Mouse (Mus musculus) lung, postnatal 0 days (tissue): ENCODE measurements around the gene Gm20388. TPM values are rescaled to one million over a fixed set of nuclear protein-coding genes. Genes with fewer than 3 reads are reported as not detected.

Source experiments
- ATAC-seq: fragments of 200-750 bp; cut with Nextera tagmentation; 2 replicates; pipeline ENCODE4 v1.8.0; 2017; ENCODE audit warnings: moderate library complexity
- DNase-seq: peaks from one replicate; pipeline ENCODE4 v3.0.0-alpha.2; 2016; ENCODE audit warnings: low spot score
- H3K27ac ChIP-seq: fragments of 300-500 bp; sonication (generic); 2 replicates; pipeline ENCODE4 v1.5.1; 2014; ENCODE audit warnings: antibody characterized with exemption, mild to moderate bottlenecking, low read length, mixed read lengths
- H3K27me3 ChIP-seq: fragments of 300-500 bp; sonication (generic); replicated peaks from 2 replicates; pipeline ENCODE4 v1.6.1; 2014; ENCODE audit warnings: low read length, mixed read lengths; ENCODE audit not compliant: insufficient read depth
- H3K36me3 ChIP-seq: fragments of 300-500 bp; sonication (generic); 2 replicates; pipeline ENCODE4 v1.6.1; 2014; ENCODE audit warnings: low read length, mixed read lengths; ENCODE audit not compliant: insufficient read depth
- H3K4me1 ChIP-seq: fragments of 300-500 bp; sonication (generic); 2 replicates; pipeline ENCODE4 v1.6.1; 2014; ENCODE audit warnings: antibody characterized with exemption, low read depth, low read length, mixed read lengths; ENCODE audit not compliant: insufficient read depth
- H3K4me2 ChIP-seq: fragments of 300-500 bp; sonication (generic); replicated peaks from 2 replicates; pipeline ENCODE4 v1.6.1; 2014; ENCODE audit warnings: low read depth, mild to moderate bottlenecking, low read length, moderate library complexity, mixed read lengths
- H3K4me3 ChIP-seq: fragments of 300-500 bp; sonication (generic); 2 replicates; pipeline ENCODE4 v1.5.1; 2014; ENCODE audit warnings: low read depth, low read length
- H3K9ac ChIP-seq: fragments of 300-500 bp; sonication (generic); replicated peaks from 2 replicates; pipeline ENCODE4 v1.6.1; 2014; ENCODE audit warnings: low read depth, mild to moderate bottlenecking
- H3K9me3 ChIP-seq: fragments of 300-500 bp; sonication (generic); 2 replicates; pipeline ENCODE4 v1.6.1; 2016; ENCODE audit warnings: low read length, mixed read lengths
- CTCF ChIP-seq: IDR thresholded peaks from 2 replicates; pipeline ENCODE4 v1.5.1; 2016; ENCODE audit warnings: antibody characterized with exemption, mild to moderate bottlenecking
- EP300 ChIP-seq: IDR thresholded peaks from 2 replicates; pipeline ENCODE4 v1.6.1; 2016; ENCODE audit warnings: antibody characterized with exemption, mild to moderate bottlenecking, control low read depth
- WGBS: fragments of 180-500 bp; shearing (Covaris S2); extraction: QIAGEN DNeasy Blood & Tissue Kit; methylation state at CpG from one replicate; pipeline ENCODE4 v1.1.7; 2014; 5-methylcytosine and 5-hydroxymethylcytosine counted together
- polyA plus RNA-seq: library from polyadenylated mRNA; unstranded; fragments of >200 nt; fragmentation: Nextera tagmentation; extraction: Ambion mirVana; gene quantifications from 2 replicates; pipeline ENCODE4 v1.2.1, GENCODE M21; 2015

Gm20388 gene
- polyA plus RNA-seq, 1 experiment from 2014 or later = not detected

DNA sequence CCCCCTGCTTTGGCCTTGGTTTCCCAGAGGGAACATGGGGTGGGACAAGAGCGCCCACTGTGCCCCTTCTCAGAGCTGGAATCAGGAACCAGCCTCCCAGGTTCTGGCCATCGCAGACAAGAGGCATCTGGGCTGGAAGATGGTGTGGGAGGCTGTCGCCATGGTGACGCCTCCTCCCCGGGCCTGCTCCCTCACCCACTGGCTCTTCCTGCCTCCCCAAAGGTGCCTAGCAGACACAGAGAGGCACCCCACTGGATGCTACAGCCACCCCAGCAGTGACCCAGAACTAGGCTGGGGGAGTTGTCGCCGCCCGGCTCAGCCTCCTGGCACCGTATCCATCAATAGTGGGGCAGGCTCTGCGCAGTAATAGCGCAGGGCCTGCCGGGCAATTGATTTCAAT, 530.1 kb downstream of the Gm20388 start:
- Histone ChIP-seq H3K27ac (no peak overlapping the region), H3K4me1 (peaks cover 18% of the 10 kb centered on the region; the same call in 1 of the 2 replicates), H3K9ac (no peak overlapping the region), H3K36me3 (no peaks in the 10 kb centered on the region), H3K4me2 (no peak overlapping the region), H3K9me3 (no peaks in the 10 kb centered on the region), H3K4me3 (no peak overlapping the region), H3K27me3 (no peaks in the 10 kb centered on the region)
- DNase-seq (no peak), ATAC-seq (no peak)
- 83% methylated on average over 12 of the region's 12 CpGs for WGBS
- no peak for TF ChIP-seq CTCF
- TF ChIP-seq EP300 = no peak

DNA sequence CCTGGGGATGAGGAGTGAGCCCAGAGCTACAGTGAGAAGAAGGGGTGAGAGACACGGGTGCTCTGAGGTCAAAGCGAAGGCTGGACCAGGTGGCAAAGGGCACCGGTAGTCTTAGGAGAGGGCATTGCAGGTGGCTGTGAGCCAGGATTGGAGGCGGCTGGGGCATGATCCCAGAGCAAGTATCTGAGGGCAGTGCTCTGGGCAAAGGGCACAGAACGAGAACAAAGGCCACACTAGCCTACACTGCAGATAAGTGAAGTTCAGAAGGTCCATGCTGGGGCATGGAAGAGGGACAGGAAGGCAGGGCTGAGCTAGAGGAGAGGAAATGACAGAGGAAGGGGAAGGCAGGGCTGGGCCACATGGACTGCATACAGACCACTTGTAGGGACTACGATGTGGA, 531.0 kb downstream of the Gm20388 start:
- H3K4me2 ChIP-seq = no peak overlapping the region
- no peaks in the 10 kb centered on the region for H3K27me3 ChIP-seq
- H3K4me3 ChIP-seq = no peak overlapping the region
- H3K4me1 ChIP-seq = peaks cover 18% of the 10 kb centered on the region; the same call in 1 of the 2 replicates
- ATAC-seq (peak; percentile 25; the same call in 1 of the 2 replicates), DNase-seq (no peak)
- 56% methylated on average over 6 of the region's 6 CpGs for WGBS
- H3K36me3 ChIP-seq = no peaks in the 10 kb centered on the region
- no peak overlapping the region for H3K27ac ChIP-seq
- no peak overlapping the region for H3K9ac ChIP-seq
- TF ChIP-seq CTCF (no peak), EP300 (no peak)
- no peaks in the 10 kb centered on the region for H3K9me3 ChIP-seq

- WGBS = 28% methylated on average over 4 of the region's 4 CpGs
- H3K27ac ChIP-seq = no peak overlapping the region
- H3K9ac ChIP-seq = no peak overlapping the region
Observed at GRCm38 (mm10) chr8:120442306-120443003, 531.8 kb downstream of the Gm20388 start.

GRCm38 (mm10) chr8:120445249-120445648, 534.6 kb downstream of the Gm20388 start:
- DNase-seq = peak; percentile 63
- Histone ChIP-seq H3K4me1 (peaks cover 23% of the 10 kb centered on the region; the same call in 1 of the 2 replicates), H3K4me3 (no peak overlapping the region), H3K9ac (no peak overlapping the region), H3K4me2 (no peak overlapping the region), H3K36me3 (no peaks in the 10 kb centered on the region), H3K27ac (no peak overlapping the region), H3K27me3 (no peaks in the 10 kb centered on the region), H3K9me3 (no peaks in the 10 kb centered on the region)
- peak; percentile 29; the same call in 1 of the 2 replicates for ATAC-seq
- TF ChIP-seq EP300 (no peak), CTCF (no peak)
- 57% methylated on average over 10 of the region's 10 CpGs for WGBS

More at GRCm38 (mm10) chr8:120442306-120443003, 531.8 kb downstream of the Gm20388 start:
- peak; percentile 47 for DNase-seq
- no peak overlapping the region for H3K4me2 ChIP-seq
- no peaks in the 10 kb centered on the region for H3K27me3 ChIP-seq
- H3K36me3 ChIP-seq = no peaks in the 10 kb centered on the region
- no peak overlapping the region for H3K4me3 ChIP-seq
- H3K4me1 ChIP-seq = peaks cover 18% of the 10 kb centered on the region; the same call in 1 of the 2 replicates
- peak; percentile 29; the same call in 1 of the 2 replicates for ATAC-seq
- TF ChIP-seq CTCF (no peak), EP300 (no peak)
- H3K9me3 ChIP-seq = no peaks in the 10 kb centered on the region

DNA sequence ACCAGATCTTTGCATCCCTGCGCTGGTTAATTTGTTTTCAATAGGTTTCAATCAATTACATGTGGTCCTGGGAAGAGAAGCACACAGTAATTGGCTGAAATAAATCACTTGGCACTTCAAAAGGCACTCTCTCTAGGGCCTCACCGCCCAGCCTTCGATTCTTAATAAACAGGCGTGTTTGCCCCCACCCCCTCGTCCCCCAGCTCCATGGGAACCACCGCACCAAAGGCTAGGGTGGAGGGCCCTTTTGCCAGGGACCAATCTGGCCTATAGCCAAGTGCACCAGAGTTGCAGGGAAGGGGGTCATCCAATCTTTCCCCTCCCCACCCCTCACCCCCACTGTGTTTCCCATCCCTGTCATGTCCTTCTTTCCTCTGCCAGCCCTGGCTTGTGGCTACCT, 537.5 kb downstream of the Gm20388 start:
- no peak for TF ChIP-seq EP300
- no peak for TF ChIP-seq CTCF
- Histone ChIP-seq H3K4me3 (no peak overlapping the region), H3K4me2 (no peak overlapping the region), H3K27me3 (no peaks in the 10 kb centered on the region), H3K9me3 (no peaks in the 10 kb centered on the region), H3K36me3 (no peaks in the 10 kb centered on the region), H3K4me1 (0 out of 2 replicates have a peak, but pooled peaks cover 5% of the 10 kb centered on the region), H3K9ac (no peak overlapping the region), H3K27ac (no peak overlapping the region)
- WGBS = 68% methylated on average over 6 of the region's 6 CpGs
- DNase-seq = no peak
- no peak for ATAC-seq

DNA sequence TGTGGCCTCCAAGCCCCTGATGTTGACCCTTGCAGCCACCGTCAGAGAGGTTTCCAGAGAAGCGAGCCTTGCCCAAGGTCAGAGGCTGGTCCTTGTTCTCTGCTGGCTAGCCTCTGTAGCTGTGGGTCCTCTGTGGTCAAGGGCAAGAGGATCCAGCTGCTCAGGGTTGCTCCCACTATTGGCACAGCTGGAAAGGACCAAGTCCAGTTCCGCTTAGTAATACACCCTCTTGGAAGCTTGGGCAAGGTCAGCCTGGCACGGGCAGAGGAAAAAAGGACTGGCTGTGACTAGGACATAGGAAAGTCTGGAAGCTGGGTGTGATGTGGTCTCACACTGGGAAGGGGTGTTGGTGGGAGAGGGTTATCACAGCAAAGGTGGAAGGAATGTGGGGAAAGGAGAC, 538.5 kb downstream of the Gm20388 start:
- Histone ChIP-seq H3K9me3 (no peaks in the 10 kb centered on the region), H3K9ac (no peak overlapping the region), H3K4me1 (0 out of 2 replicates have a peak, but pooled peaks cover 5% of the 10 kb centered on the region), H3K4me3 (no peak overlapping the region), H3K4me2 (no peak overlapping the region), H3K36me3 (no peaks in the 10 kb centered on the region), H3K27me3 (no peaks in the 10 kb centered on the region), H3K27ac (no peak overlapping the region)
- no peak for ATAC-seq
- DNase-seq = no peak
- WGBS = 87% methylated on average over 4 of the region's 4 CpGs
- TF ChIP-seq CTCF = no peak
